Mouse (Mus musculus) lung, postnatal 10 days (tissue): ENCODE measurements around the gene Gast.
A peak's percentile ranks its signal among the peaks of the same experiment; 100 is the strongest.
"Not testable (repeated sequence)": the region's sequence is repeated elsewhere in the genome, so short reads cannot be mapped to it uniquely, and the experiment has no call there.

Experiments
- DNase-seq: peaks from one replicate; pipeline ENCODE4 v3.0.0; 2021

The Gast gene

DNA sequence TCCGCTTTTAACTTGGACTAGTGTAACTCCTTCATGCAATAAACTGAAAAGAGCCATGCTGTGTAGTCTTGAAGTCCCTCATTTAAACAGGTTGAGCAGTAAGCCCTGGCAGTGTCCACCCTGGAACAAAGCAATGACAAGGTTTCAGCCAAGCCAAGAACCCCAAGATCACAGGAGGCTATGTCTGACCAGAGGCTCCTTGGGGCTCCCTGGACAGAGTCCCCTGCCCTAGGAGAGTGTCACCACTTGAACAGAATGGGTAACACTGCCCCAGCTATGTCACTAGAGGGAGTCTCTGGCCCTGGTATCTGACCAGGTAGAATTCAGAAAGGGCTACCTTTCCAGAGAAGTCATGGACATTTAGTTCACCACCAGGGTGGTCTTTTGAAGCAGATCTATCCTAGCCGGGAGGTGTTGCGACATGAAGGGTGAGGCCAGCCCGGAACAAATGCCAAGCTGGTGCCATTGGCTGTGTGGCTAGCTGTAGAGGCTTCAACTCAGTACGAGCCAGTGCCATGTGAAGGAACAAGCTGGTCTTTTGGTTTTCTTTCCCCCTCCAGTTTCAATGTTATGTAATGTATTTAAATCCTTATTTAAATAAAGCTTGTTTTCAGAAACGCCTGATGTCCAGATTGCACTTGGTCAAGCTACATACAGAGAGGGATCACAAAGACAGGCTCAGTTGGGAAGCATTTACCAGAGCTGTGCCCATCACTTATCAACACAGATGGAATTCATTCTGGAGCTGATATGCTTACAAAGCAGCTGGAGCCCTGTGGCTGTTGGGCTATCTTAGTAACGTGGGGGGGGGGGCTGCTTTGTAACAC lies 12.5 kb upstream of the Gast start:
- not testable (repeated sequence) for DNase-seq

DNA sequence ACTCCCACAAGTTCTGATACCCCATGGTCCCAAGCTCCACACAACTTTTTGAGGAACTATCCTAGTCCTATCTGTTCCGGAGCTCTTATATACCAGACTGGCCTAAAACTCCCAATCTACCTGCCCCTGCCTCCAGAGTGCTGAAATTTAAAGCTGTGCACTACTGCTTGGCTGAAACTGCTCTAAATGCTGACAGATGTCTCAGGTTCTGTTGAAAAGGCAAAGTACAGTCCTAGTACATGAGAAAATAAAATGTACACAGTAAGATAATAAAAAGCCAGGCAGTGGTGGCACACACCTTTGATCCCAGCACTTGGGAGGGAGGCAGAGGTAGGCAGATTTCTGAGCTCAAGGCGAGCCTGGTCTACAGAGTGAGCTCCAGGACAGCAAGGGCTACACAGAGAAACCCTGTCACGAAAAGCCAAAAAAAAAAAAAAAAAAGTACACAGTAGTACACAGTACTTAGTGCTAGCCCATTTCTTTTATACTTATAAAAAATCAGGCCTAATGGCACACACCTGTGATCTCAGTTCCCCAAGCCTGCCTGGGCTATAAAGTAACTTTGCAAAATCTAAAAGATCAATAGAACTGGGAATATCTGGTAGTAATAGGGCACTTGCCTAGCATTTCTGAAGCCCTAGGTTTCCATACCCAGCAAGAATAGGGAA lies 11.5 kb upstream of the Gast start:
- no peak for DNase-seq

DNA sequence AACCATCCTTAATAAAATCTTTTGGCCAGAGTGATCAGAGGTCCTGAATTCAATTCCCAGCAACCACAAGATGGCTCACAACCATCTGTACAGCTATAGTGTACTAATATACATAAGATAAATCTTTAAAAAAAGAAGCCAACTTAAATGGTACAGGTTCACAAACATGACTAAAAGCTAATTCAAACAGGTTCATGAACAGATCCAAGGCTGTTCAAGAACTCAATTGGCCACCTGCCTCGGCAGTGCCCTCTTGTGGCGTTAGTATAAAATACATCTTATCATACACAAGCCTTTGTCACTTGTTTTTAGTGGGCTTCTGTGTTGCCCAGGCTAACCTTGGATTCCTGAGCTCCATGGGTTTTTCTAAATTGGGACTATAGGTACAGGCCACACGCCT lies 10.6 kb upstream of the Gast start:
- peak; percentile 77 for DNase-seq

DNA sequence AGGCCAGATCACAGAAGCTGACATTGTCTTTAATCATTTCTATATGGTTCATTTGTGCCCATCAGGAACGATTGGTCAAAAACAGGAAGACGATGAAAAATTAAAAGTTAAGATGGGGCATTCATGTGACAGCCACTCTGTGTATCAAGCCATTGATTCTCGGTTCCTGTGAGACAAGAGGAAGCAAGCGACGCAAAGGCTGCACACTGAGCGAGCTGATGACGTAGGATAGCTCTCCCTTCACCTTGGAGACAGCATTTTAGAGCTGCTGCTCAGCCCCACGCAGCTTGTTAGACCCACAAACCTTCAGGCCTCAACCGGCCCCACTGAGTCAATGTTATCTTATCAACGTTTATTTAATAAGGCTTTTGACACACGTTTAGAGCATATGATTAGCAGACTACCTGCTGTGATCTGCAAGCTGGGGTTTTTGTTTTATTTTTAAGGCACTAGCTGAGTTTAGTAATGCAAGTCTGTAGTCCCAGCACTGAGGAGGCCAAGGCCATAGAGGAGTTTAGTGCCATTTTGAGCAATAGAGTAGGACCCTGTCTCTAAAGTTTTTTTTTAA lies 9.1 kb upstream of the Gast start:
- no peak for DNase-seq

DNA sequence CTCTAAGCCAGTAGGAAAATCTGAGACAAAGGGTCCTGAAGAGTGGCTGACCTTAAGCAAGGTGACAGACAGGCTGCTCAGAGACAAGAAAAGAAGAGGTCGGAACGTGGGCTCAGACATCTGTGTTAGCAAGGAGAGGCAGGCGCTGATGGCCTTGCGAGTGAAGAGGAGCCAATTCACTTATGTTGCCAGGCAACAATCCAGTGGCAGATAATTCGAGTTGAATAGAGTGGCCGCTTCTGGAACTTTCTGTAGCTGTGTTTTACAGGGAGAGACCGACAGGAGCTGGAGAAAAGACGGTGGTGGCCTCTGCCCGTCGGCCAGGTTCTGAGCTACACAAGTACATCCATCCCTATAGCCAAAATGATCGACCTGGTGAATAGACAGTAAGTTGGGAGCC lies 6.9 kb upstream of the Gast start:
- no peak for DNase-seq

DNA sequence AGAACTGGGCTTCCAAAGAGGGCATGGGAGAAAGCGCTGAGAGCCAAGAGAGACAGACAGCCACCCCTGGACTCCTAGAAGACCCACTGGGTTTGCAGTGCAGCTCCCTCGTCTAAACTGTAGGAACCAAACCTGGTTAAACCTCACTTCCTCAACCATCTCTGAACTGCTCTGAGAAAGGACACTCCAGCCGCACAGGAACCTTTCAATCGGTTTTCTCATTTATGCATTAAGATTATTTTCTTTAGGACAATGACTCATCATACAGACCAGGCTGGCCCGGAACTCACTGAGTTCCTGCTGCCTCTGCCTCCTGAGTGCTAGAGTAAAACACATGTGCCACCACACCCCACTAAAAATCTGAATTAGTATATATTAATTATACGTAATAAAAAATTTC lies 6.4 kb upstream of the Gast start:
- no peak for DNase-seq

DNA sequence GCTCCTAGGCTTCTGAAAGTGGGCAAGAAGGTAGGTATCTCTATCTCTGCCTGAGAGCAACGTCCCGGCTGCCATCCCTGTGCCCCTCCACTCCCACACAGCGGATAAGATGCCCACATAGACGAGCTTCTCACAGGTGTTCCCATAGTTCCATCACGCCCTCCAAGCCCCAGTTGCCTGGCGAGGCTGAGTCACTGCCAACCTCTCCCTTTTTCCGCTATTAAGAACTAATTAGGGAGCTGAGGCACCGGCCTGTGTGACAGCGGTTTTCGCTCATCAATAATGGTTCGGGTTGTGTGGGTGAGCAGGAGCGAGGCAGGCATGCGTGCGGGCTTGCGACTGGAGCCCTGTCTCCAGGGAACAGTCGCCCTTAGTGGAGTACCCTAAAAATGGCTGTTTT lies 4.0 kb upstream of the Gast start:
- DNase-seq, result no peak

DNA sequence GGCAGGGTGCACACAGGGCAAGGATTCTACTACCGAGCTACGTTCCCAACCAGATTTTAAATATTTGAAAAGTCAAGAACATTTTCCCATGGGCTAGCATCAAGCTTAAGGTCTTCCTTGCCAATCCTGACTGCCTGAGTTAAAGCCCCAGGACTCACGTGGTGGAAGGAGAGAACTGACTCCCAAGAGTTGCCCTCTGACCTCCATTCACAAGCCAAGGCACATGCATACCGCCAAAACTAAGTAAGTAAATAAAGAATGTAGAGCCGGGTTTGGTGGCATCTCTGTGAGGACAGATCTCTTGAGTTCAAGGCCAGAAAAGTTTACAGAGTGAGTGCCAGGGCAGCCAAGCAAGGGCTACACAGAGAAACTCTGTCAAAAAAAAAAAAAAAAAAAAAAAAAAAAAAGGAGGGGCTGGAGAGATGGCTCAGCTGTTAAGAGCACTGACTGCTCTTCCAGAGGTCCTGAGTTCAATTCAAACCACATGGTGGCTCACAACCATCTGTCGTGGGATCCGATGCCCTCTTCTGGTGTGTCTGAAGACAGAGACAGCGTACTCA lies 3.3 kb upstream of the Gast start:
- DNase-seq, result not testable (repeated sequence)

DNA sequence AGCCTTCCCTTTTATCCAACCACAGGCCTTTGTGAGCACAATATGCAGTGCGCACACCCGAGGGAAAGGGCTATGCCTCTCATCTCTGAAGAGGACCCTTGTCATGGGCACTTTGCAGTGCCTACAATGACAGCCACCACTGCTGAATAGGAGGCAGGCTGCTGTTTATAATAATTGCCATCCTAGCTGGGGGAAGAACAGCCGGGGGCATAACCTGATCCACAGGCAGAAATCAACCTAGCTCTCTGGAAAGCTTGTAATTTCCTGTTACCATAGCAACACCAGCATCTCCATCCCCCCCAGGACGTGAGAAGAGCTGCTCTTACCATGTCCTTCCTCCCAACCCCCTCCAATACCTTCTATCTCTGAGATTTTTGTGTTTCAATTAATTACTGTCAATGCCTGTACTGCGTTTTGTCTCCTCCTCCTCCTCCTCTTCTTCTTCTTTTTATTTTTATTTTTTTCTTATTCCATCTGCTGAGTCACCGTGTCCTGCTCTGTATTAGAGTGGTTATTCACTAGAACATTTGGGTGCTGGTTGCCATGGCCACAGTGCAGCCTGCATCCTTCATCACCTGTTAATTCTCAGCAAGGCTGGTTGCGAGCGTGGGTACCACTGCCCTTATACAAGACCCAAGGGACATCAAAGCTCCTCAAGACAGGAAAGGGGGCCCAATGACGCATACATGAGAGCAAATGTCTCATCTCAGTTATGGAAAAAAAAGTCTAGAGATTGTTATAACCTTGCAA lies 1.3 kb upstream of the Gast start:
- no peak for DNase-seq

DNA sequence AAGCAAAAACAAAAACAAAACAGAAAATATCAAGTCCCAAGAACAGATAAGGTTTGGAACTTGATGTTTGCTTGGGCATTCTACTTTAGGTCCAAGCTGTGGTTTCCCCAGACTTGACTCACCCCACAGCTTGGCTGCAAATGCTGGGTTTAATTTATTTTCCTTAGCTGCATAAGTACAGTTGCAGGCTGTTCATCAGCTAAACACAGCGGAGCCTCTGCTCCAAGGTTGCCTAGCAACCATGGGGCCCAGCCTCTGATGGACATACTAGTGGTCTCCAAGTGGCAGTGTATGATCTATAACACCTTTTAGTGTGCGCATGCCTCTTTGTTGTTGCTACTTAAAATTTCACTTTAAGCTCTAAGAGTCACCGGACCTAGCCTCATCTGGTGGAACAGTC lies 1.5 kb downstream of the Gast start:
- DNase-seq, result no peak

DNA sequence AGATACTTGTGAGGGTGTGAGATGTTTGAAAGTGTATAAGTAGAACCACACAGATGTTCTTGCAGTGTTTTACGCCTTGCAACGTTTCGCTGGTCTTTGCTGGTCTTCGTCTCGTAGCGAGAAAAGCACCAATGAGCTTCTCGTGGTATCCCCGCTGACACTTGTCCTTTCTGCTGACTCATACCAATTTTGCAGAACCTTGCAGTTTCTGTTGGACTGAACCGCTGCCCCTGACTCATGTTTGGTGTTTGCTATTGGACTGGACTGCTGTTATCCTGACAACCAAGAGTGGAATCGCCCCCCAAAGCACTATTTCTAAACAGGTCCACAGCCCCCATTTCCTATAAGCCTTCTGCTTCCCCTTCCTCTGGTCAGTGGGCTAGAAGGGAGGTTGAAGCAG lies 10.1 kb downstream of the Gast start:
- DNase-seq, result no peak

DNA sequence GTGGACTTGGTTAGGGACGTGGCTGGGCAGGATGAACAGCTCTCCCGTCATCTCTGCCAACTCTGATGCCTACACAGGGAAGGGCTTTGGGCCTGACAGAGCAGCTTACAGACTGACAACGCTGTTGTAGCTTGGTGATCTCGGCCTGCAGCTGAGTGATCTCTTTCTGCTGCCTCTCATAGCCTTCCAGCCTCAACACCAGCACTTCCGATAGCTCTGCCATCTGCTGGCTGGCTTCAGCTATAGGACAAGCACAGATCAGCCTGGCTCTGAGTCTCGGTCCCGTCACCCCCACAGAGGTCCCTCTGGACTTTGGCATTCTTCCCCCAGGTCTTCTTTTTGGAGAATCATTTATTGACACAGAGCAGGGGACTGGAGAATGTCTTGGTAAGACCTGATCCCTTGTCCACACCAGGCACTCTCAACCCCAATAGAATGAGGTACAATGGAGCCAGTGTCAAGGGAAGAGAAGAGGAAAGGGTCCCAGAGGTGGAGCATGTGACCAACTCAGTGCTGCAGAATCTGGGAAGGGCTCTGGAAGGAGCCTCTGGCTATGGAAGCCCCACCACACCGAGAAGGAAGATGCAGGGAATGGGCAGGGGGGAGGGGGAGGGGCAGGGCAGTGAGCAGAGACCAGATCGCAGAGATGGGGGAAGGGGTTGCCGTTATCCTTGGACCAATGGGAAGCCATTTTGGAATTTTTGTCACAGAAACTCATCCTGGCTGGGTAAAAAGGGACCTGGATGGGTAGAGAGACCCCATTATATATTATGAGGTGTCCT lies 18.1 kb downstream of the Gast start:
- DNase-seq, result peak; percentile 57

DNA sequence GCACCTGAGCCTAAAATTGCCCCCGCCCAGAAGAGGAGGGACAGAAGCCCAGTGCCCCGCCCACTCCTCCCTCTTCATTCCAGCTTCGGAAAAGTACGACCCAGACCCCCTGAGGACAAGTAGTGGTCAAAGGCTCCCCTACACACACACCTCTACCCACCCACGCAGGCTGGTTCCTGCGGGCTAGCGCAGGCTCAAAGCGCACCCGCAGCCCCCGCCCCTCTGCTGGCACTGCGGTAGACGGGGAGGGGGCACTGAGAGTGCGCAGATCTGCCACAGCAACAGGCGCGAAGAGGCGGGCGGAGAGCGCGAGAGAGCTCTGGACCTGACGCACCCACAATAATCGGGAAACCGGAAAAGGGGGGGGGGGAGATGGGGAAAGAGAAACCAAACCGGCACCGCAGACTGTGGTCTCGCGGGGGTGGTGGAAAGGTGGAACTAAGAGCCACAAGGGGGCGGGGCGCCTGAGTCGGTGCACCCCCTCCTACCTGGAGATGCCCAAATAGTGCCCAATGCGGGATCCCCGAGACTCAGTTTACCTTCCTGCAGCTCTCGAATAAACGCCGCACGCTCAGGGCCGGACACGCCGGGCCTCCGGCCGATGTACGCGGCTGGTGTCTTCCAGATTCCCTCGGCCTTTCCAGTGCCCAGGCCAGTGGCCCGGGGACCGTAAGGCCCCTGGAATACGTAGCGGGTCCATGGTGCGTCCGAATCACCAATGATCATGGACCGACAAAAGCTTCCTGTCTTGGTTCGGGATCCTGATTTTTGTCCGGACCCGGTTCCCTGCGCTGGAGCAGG lies 21.1 kb downstream of the Gast start:
- peak; percentile 59 for DNase-seq

DNA sequence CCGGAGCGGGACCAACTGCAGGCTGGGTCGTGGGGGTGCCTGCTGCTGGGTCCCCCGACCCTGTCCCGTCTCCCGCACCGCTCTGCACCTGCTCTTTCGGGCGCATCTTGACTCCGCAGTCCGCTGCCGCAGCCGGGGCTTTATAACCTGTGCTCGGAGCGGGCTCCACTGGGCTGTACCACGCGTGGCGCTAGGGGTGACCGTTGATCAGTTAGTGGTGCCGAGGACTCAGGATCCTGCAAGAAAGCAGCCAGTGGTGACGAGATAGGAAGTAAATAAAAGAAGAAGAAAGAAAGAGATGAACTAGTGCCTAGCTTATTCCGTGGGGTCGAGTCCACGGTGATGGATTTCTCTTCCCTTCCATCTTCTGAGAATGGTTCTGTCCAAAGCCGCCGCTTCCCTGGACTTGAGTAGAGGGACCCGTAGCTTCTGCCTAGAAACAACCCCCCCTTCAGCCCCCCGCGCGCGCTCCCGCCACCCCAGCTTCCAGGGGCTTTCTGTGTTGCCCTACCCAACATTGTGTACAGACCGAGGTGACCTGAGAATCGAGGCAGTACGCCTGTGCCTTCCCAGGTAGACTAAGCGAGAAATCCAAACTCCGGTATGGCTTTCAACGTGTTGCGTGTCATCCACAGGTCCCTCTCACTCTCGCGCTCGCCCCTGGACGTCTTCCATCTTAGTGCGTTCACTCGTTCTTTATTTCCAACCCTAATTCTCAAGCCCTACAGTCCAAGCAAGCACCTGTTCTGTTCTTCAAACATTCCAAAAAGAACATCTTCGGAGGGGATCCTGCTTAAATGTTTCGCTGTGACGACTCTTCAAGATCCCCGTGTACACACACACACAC lies 22.0 kb downstream of the Gast start, which contains the start of gene Hap1:
TSS of gene Hap1 (minus strand) at position 157 of the 847 bp plus-strand sequence.
- peak; percentile 72 for DNase-seq

DNA sequence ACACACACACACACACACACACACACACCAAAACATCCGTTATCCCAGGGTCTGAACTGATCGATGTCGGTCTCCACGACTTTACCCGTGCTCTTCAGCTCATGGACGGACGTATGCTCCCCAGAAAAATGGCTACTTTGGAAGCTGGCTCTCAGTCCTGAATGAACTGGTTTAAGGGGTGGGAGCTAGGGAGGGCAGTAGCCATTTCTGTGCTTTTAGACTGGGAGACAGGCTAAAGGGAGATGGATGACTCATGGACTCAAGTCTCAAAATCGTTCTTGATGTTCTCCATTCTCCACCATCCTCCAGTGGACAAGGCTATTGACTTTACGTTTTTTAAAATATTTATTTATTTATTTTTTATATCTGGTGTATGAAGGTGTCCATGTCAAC lies 22.6 kb downstream of the Gast start:
- no peak for DNase-seq

DNA sequence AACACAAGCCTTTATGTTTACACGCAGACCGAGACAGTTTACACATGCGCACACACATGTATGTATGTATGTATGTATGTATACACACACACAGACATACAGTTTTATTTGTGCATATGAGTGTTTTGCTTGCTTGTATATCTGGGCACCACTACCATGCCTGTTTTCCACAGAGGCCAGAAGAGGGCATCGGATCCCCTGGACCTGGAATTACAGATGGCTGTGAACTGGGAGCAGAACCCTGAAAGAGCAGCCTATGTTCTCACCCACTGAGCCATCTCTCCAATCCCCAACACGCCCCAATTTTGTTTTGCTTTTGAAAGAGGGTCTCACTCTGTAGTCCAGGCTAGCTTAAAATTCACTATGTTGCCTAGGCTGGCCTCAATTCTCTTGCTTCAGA lies 23.2 kb downstream of the Gast start:
- no peak for DNase-seq

DNA sequence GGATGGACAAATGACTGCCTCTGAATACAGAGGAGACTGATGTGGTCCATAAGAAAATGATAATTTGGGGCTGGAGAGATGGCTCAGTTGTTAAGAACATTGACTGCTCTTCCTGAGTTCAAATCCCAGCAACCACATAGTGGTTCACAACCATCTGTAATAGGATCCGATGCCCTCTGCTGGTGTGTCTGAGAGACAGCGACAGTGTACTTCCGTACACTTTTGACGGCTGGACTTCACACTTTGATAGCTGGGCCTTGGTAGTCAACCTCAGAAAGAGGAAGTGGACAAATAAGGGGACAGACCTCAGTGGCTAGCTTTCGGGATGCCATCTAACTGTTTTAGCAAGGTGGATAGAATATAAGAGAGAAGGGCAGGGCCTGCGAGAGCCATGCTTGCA lies 26.0 kb downstream of the Gast start:
- no peak for DNase-seq

DNA sequence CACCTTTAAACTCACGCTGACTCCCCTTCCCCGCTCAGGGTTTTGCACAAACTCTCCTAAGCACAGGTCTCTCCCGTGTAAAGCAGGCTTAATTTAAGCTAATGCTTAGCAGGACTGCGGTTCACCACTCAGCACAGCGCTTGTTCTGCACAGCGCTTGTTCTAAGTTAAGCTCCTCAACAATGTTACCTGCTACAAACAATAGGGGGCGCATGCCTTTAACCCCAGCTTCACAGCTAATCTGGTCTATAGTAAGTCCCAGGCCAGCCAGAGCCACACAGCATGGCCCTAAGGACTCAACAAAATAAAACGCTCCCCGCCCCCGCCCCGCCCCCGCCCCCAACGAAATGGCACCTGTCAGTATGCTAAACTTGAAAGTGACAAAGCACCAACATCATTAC lies 26.9 kb downstream of the Gast start:
- not testable (repeated sequence) for DNase-seq

DNA sequence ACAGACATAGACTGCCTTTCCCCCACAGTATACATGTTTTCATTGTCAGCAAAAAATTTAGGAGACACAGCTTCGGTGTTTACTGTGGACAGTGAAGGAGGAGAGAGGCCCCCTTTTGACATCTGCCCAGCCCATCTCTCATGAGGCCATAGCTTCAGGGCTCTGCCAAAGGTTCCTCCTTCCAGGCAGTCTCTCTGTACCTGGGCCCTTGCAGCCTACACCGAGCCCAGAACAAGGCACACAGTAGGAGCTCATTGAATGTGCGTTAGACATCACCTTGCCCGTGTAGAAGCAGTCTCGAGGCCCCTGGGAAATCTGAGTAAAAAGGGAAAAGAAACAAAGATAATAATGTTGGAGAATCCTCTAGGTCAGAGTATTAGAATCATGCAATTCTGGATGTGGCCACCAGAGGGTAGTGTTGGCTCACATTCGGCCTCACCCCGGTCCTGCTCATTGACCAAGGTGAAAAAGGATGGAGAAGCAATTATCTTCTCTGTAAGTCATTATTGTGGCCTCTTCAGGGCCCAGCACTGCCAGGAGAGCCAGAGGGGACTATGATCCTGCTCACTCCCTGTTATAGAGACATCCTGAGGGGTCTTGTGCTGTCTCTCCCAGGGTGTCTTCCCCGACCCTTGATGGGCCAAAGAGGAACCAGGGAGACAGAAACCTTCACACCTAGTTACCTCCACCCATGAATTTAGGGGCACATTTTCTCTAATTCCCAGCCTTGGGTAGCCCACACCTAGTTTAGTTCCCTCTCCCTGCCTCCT lies 28.2 kb downstream of the Gast start:
- DNase-seq, result peak; percentile 84
